Mouse (Mus musculus) CD4-positive, CD25-positive, alpha-beta regulatory T cell, adult 2 months (primary cell): ENCODE measurements around the gene Ada.

ENCODE experiments used
- DNase-seq: peaks from one replicate; pipeline ENCODE4 v3.0.0-alpha.2; 2012; ENCODE audit warnings: low read depth, low spot score

The Ada gene

GRCm38 (mm10) chr2:163732021-163732420 lies 18.0 kb downstream of the Ada start:
- DNase-seq = no peak

- no peak for DNase-seq
Measured at GRCm38 (mm10) chr2:163728300-163728699, 21.7 kb downstream of the Ada start.

- DNase-seq = no peak
Measured at GRCm38 (mm10) chr2:163726766-163727393, 23.2 kb downstream of the Ada start.

- DNase-seq = no peak
Measured at GRCm38 (mm10) chr2:163722550-163722949, 27.5 kb downstream of the Ada start.

- no peak for DNase-seq
Measured at GRCm38 (mm10) chr2:163719616-163720015, 30.4 kb downstream of the Ada start.

- DNase-seq = peak; percentile 91
Measured at GRCm38 (mm10) chr2:163718951-163719603, 31.0 kb downstream of the Ada start.

GRCm38 (mm10) chr2:163718526-163718925 lies 31.5 kb downstream of the Ada start:
- DNase-seq = no peak

- DNase-seq = no peak
Measured at GRCm38 (mm10) chr2:163716853-163717252, 33.2 kb downstream of the Ada start.

GRCm38 (mm10) chr2:163716448-163716847 lies 33.6 kb downstream of the Ada start:
- DNase-seq = no peak

GRCm38 (mm10) chr2:163713340-163713739 lies 36.7 kb downstream of the Ada start:
- no peak for DNase-seq

GRCm38 (mm10) chr2:163712874-163713273 lies 37.2 kb downstream of the Ada start:
- DNase-seq = no peak

- DNase-seq = no peak
Measured at GRCm38 (mm10) chr2:163712473-163712872, 37.6 kb downstream of the Ada start.

- DNase-seq = no peak
Measured at GRCm38 (mm10) chr2:163711368-163711868, 38.6 kb downstream of the Ada start.

- no peak for DNase-seq
Measured at GRCm38 (mm10) chr2:163710606-163711159, 39.4 kb downstream of the Ada start.

- no peak for DNase-seq
Measured at GRCm38 (mm10) chr2:163710000-163710399, 40.0 kb downstream of the Ada start.

GRCm38 (mm10) chr2:163708763-163709250 lies 41.2 kb downstream of the Ada start:
- DNase-seq = no peak

- DNase-seq = no peak
Measured at GRCm38 (mm10) chr2:163708321-163708720, 41.7 kb downstream of the Ada start.

GRCm38 (mm10) chr2:163703599-163704260 lies 46.3 kb downstream of the Ada start:
- DNase-seq = no peak

GRCm38 (mm10) chr2:163702921-163703320 lies 47.1 kb downstream of the Ada start:
- no peak for DNase-seq

GRCm38 (mm10) chr2:163702431-163702830 lies 47.6 kb downstream of the Ada start:
- no peak for DNase-seq

GRCm38 (mm10) chr2:163699078-163699780 lies 50.8 kb downstream of the Ada start:
- DNase-seq = no peak
